Comparison of ENCODE assay signal across 8 mouse cellular contexts in the genomic region with DNA sequence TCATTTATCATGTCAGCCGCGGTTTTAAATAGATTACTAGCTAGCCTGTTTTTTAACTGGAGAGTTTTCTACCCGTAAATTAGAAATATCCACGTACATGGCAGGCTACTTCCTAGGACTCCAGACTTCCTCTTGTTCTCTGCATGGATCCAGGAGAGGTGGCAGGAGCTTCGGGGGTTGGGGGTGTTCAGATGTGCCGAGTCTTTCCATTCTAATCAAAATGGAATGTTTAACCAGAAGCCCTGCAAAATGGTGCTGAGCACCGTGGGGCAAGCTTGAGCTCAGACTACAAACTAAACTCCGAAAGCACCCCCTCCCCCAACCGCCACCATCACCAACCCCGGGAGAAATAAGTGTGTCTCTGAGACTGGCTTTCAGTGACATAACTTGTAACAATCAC.
A peak's percentile ranks its signal among the peaks of the same experiment; 100 is the strongest.
DNase-seq lines count a peak whose midpoint lies in the region; ATAC-seq and TF ChIP-seq lines count a peak whose summit lies in the region.

No protein-coding gene starts in this region.

- TF ChIP-seq CTCF in stomach, postnatal 0 days (IDR thresholded peaks at IDR 0.05; ENCODE audit: low read depth), result no peak

- H3K4me1 ChIP-seq in hindbrain, embryonic 11.5 days (replicated peaks; ENCODE audit: control insufficient read depth, insufficient read depth, low read length), result 0 out of 2 replicates have a peak, but pooled peaks cover 7% of the 10 kb centered on the region
- no peaks in the 10 kb centered on the region for H3K4me1 ChIP-seq in liver, embryonic 16.5 days (ENCODE audit: control insufficient read depth, low read depth, low read length)
- H3K4me1 ChIP-seq in stomach, postnatal 0 days (replicated peaks; ENCODE audit: control insufficient read depth, insufficient read depth), result no peaks in the 10 kb centered on the region

- H3K27ac ChIP-seq in hindbrain, embryonic 11.5 days (ENCODE audit: low read depth, low read length), result peak overlapping the region; percentile 67; the same call in 1 of the 2 replicates
- no peak overlapping the region for H3K27ac ChIP-seq in liver, embryonic 16.5 days (ENCODE audit: low read length)
- H3K27ac ChIP-seq in stomach, postnatal 0 days (replicated peaks), result no peak overlapping the region

- H3K4me2 ChIP-seq in hindbrain, embryonic 11.5 days (replicated peaks; ENCODE audit: low read depth, low read length), result peak overlapping the region; percentile 43
- H3K4me2 ChIP-seq in liver, embryonic 16.5 days (ENCODE audit: low read depth, low read length), result peak overlapping the region; percentile 40
- H3K4me2 ChIP-seq in stomach, postnatal 0 days (replicated peaks; ENCODE audit: low read depth), result peak overlapping the region; percentile 50

- peak overlapping the region; percentile 0; the same call in 1 of the 2 replicates for H3K9ac ChIP-seq in hindbrain, embryonic 11.5 days (ENCODE audit: low read depth, low read length)
- no peak overlapping the region for H3K9ac ChIP-seq in liver, embryonic 16.5 days (ENCODE audit: low read depth, low read length)
- no peak overlapping the region for H3K9ac ChIP-seq in stomach, postnatal 0 days (ENCODE audit: low read length)

- DNase-seq in retina, embryonic 14.5 days (ENCODE audit: low spot score), result peak; percentile 29
- DNase-seq in retina, postnatal 1 day, result no peak
- DNase-seq in hindbrain, embryonic 11.5 days (ENCODE audit: low spot score), result peak; percentile 44
- DNase-seq in stomach, postnatal 0 days (ENCODE audit: low spot score), result no peak
- no peak for DNase-seq in testis, postnatal 14 days (ENCODE audit: low spot score)
- no peak for DNase-seq in frontal cortex, postnatal 10 days (ENCODE audit: low spot score in 2 of 2)
- no peak for DNase-seq in lung, postnatal 10 days

- H3K9me3 ChIP-seq in hindbrain, embryonic 11.5 days (ENCODE audit: control insufficient read depth, low read length), result no peaks in the 10 kb centered on the region
- no peaks in the 10 kb centered on the region for H3K9me3 ChIP-seq in liver, embryonic 16.5 days (replicated peaks; ENCODE audit: control insufficient read depth, low read length)
- H3K9me3 ChIP-seq in stomach, postnatal 0 days (ENCODE audit: control insufficient read depth, low read length), result no peaks in the 10 kb centered on the region

- 0 out of 2 replicates have a peak, but pooled peaks cover 2% of the 10 kb centered on the region for H3K27me3 ChIP-seq in hindbrain, embryonic 11.5 days (ENCODE audit: control insufficient read depth, insufficient read depth, low read length)
- H3K27me3 ChIP-seq in liver, embryonic 16.5 days (ENCODE audit: control insufficient read depth, insufficient read depth, low read depth, low read length), result peaks cover 12% of the 10 kb centered on the region
- H3K27me3 ChIP-seq in stomach, postnatal 0 days (ENCODE audit: control insufficient read depth, insufficient read depth, low read length), result no peaks in the 10 kb centered on the region

- TF ChIP-seq EP300 in stomach, postnatal 0 days (optimal IDR thresholded peaks at IDR 0.05), result no peak

- peak overlapping the region; percentile 15 for H3K4me3 ChIP-seq in hindbrain, embryonic 11.5 days (ENCODE audit: low read depth, low read length)
- peak overlapping the region; percentile 23; the same call in 1 of the 2 replicates for H3K4me3 ChIP-seq in liver, embryonic 16.5 days (ENCODE audit: low read depth, low read length)
- peak overlapping the region; percentile 12 for H3K4me3 ChIP-seq in stomach, postnatal 0 days (ENCODE audit: low read depth, low read length)

- peak; percentile 14; the same call in 1 of the 2 replicates for ATAC-seq in hindbrain, embryonic 11.5 days (ENCODE audit: low FRiP score)
- no peak for ATAC-seq in liver, embryonic 16.5 days (ENCODE audit: low read depth)
- ATAC-seq in stomach, postnatal 0 days (ENCODE audit: low FRiP score, low TSS enrichment), result no peak

- 12% methylated on average over 10 of the region's 10 CpGs for WGBS in hindbrain, embryonic 11.5 days
- 12% methylated on average over 10 of the region's 10 CpGs for WGBS in liver, embryonic 16.5 days (ENCODE audit: insufficient replicate concordance)
- 7% methylated on average over 10 of the region's 10 CpGs for WGBS in stomach, postnatal 0 days

- H3K36me3 ChIP-seq in hindbrain, embryonic 11.5 days (ENCODE audit: control insufficient read depth, insufficient read depth, low read length), result no peaks in the 10 kb centered on the region
- H3K36me3 ChIP-seq in liver, embryonic 16.5 days (ENCODE audit: control insufficient read depth, insufficient read depth), result no peaks in the 10 kb centered on the region
- no peaks in the 10 kb centered on the region for H3K36me3 ChIP-seq in stomach, postnatal 0 days (ENCODE audit: control insufficient read depth, insufficient read depth, low read length)

Comparison
In these comparisons a context has a peak if more than half of its experiments do, and no peak if none do; other contexts are left out.
1. DNase-seq: peak in retina, embryonic 14.5 days (single experiment) and hindbrain, embryonic 11.5 days (single experiment); none in retina, postnatal 1 day (single experiment), stomach, postnatal 0 days (single experiment), testis, postnatal 14 days (single experiment), frontal cortex, postnatal 10 days (0 of 2) and lung, postnatal 10 days (single experiment).
2. Peak in every context shown above with its lines, with median percentiles within 50 percentile points of each other: H3K4me2 ChIP-seq and H3K4me3 ChIP-seq.